Mouse (Mus musculus): ENCODE measurements around the gene Wnt5a. TPM values are rescaled to one million over a fixed set of nuclear protein-coding genes. Genes with fewer than 3 reads are reported as not detected.
A peak's percentile ranks its signal among the peaks of the same experiment; 100 is the strongest.

The Wnt5a gene
- total and polyA plus RNA-seq, 2 experiments from 2014 or later, result 11.2 to 14.7 TPM

- Histone ChIP-seq H3K4me2 (ENCODE audit: low read depth, low read length, poor library complexity, severe bottlenecking) (no peak overlapping the region; the same call in 1 of the 2 replicates), H3K27ac (ENCODE audit: low read depth, low read length) (no peak overlapping the region), H3K4me1 (ENCODE audit: insufficient read depth, low read length) (no peaks in the 10 kb centered on the region), H3K9me3 (ENCODE audit: low read length) (no peaks in the 10 kb centered on the region), H3K36me3 (ENCODE audit: insufficient read depth, low read length) (no peaks in the 10 kb centered on the region), H3K9ac (replicated peaks; ENCODE audit: low read length, poor library complexity, severe bottlenecking) (no peak overlapping the region), H3K4me3 (ENCODE audit: low read depth, low read length) (no peak overlapping the region), H3K27me3 (ENCODE audit: insufficient read depth, low read length) (peaks cover 2% of the 10 kb centered on the region)
- TF ChIP-seq CTCF (IDR thresholded peaks at IDR 0.05), result no peak
- no peak for ATAC-seq (ENCODE audit: low FRiP score)
- no peak for DNase-seq (ENCODE audit: low spot score)
- 71% methylated on average over 39 of the region's 39 CpGs for WGBS
These were observed 13.3 kb downstream of the Wnt5a start for GRCm38 (mm10) chr14:28517631-28518560.

DNA sequence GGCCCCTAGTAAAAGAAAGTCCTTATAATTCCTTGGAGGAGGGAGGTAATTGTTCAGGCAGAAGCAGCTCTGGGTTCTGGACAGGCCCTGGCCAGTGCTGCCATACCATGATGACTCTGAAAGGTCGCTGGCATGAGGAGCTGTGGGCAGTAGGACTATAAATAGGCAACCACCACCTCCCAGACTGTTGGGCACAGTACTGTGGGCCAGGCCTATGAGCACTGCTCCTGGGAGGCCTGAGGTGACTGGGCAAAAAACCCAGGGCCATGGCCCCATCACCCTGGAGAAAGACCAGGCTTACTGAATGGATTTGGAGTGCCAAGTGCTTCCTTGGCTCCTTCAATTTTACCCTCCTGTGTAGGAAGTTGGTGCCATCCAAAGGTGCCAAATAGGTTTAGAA, 16.6 kb downstream of the Wnt5a start:
- no peak for ATAC-seq (ENCODE audit: low FRiP score)
- H3K27ac ChIP-seq (ENCODE audit: low read depth, low read length), result no peak overlapping the region
- DNase-seq (ENCODE audit: low spot score), result no peak
- no peaks in the 10 kb centered on the region for H3K9me3 ChIP-seq (ENCODE audit: low read length)
- no peak overlapping the region for H3K4me2 ChIP-seq (ENCODE audit: low read depth, low read length, poor library complexity, severe bottlenecking)
- TF ChIP-seq CTCF (IDR thresholded peaks at IDR 0.05), result no peak
- no peak overlapping the region for H3K4me3 ChIP-seq (ENCODE audit: low read depth, low read length)
- WGBS, result 96% methylated on average over 1 of the region's 1 CpGs
- no peak overlapping the region for H3K9ac ChIP-seq (replicated peaks; ENCODE audit: low read length, poor library complexity, severe bottlenecking)
- no peaks in the 10 kb centered on the region; the same call in 1 of the 2 replicates for H3K27me3 ChIP-seq (ENCODE audit: insufficient read depth, low read length)
- H3K4me1 ChIP-seq (ENCODE audit: insufficient read depth, low read length), result no peaks in the 10 kb centered on the region
- H3K36me3 ChIP-seq (ENCODE audit: insufficient read depth, low read length), result no peaks in the 10 kb centered on the region

- no peak overlapping the region for H3K9ac ChIP-seq (replicated peaks; ENCODE audit: low read length, poor library complexity, severe bottlenecking)
- ATAC-seq (ENCODE audit: low FRiP score) (no peak), DNase-seq (ENCODE audit: low spot score) (no peak)
- no peaks in the 10 kb centered on the region for H3K4me1 ChIP-seq (ENCODE audit: insufficient read depth, low read length)
- H3K27me3 ChIP-seq (ENCODE audit: insufficient read depth, low read length), result no peaks in the 10 kb centered on the region; the same call in 1 of the 2 replicates
- WGBS, result 82% methylated on average over 21 of the region's 21 CpGs
- H3K9me3 ChIP-seq (ENCODE audit: low read length), result no peaks in the 10 kb centered on the region
- no peak overlapping the region for H3K4me3 ChIP-seq (ENCODE audit: low read depth, low read length)
- no peak overlapping the region for H3K4me2 ChIP-seq (ENCODE audit: low read depth, low read length, poor library complexity, severe bottlenecking)
- no peak for TF ChIP-seq CTCF (IDR thresholded peaks at IDR 0.05)
- no peak overlapping the region for H3K27ac ChIP-seq (ENCODE audit: low read depth, low read length)
- no peaks in the 10 kb centered on the region for H3K36me3 ChIP-seq (ENCODE audit: insufficient read depth, low read length)
These were observed 18.1 kb downstream of the Wnt5a start for GRCm38 (mm10) chr14:28522611-28523010.

DNA sequence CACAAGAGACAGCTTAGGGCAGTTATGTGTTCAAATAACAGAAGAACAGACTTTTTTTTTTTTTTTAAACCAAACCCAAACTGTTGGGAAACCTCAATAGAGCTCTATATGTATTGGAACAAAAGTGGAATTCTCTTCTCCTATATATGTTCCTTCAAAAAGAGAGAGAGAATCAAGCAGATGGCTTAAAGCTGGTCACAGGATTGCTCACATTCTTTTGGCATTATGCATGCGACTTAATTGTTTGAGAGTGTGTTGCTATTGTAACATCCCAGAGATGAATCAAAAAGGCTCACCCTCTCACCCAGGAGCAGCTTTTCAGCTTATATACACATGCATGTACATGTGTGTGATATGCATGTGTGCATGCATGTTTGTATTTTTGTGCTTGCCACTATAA, 21.0 kb downstream of the Wnt5a start:
- no peak for ATAC-seq (ENCODE audit: low FRiP score)
- WGBS, result 55% methylated on average over 1 of the region's 1 CpGs
- no peak overlapping the region for H3K4me3 ChIP-seq (ENCODE audit: low read depth, low read length)
- no peak overlapping the region for H3K4me2 ChIP-seq (ENCODE audit: low read depth, low read length, poor library complexity, severe bottlenecking)
- H3K27ac ChIP-seq (ENCODE audit: low read depth, low read length), result no peak overlapping the region
- no peak for TF ChIP-seq CTCF (IDR thresholded peaks at IDR 0.05)
- no peak for DNase-seq (ENCODE audit: low spot score)
- no peaks in the 10 kb centered on the region for H3K27me3 ChIP-seq (ENCODE audit: insufficient read depth, low read length)
- no peaks in the 10 kb centered on the region for H3K4me1 ChIP-seq (ENCODE audit: insufficient read depth, low read length)
- no peak overlapping the region for H3K9ac ChIP-seq (replicated peaks; ENCODE audit: low read length, poor library complexity, severe bottlenecking)
- H3K9me3 ChIP-seq (ENCODE audit: low read length), result no peaks in the 10 kb centered on the region
- no peaks in the 10 kb centered on the region for H3K36me3 ChIP-seq (ENCODE audit: insufficient read depth, low read length)

DNA sequence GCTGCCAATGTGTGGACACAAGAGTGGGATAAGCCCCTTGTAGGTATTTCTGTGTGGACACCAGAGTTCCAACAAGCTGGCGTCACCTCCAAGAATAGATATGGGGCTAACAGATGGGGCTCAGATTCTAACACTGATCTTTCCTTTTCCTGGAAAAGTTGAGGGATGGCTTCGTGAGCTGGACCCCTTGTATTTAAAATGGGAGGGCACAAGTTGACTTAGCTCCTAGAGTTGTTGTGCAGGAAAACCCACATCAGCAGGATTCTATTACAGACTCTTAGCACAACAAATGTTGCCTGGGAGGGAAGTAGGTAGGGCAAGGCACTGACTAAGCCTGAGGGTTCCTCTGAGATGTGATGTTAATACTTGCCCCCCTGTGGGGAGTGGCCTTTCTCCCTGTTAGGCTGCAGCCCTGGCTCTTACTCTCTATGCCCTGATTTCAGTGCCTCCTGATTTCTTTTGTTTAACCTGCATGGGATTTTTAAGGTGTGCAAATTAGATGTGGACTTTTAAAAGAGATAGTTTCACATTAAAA, 23.7 kb downstream of the Wnt5a start:
- H3K4me3 ChIP-seq (ENCODE audit: low read depth, low read length), result no peak overlapping the region
- no peak for TF ChIP-seq CTCF (IDR thresholded peaks at IDR 0.05)
- H3K4me2 ChIP-seq (ENCODE audit: low read depth, low read length, poor library complexity, severe bottlenecking), result no peak overlapping the region
- WGBS, result 75% methylated on average over 2 of the region's 2 CpGs
- H3K27ac ChIP-seq (ENCODE audit: low read depth, low read length), result no peak overlapping the region
- no peaks in the 10 kb centered on the region for H3K36me3 ChIP-seq (ENCODE audit: insufficient read depth, low read length)
- H3K4me1 ChIP-seq (ENCODE audit: insufficient read depth, low read length), result no peaks in the 10 kb centered on the region
- DNase-seq (ENCODE audit: low spot score) (no peak), ATAC-seq (ENCODE audit: low FRiP score) (no peak)
- H3K9me3 ChIP-seq (ENCODE audit: low read length), result no peaks in the 10 kb centered on the region
- H3K27me3 ChIP-seq (ENCODE audit: insufficient read depth, low read length), result 0 out of 2 replicates have a peak, but pooled peaks cover 5% of the 10 kb centered on the region
- H3K9ac ChIP-seq (replicated peaks; ENCODE audit: low read length, poor library complexity, severe bottlenecking), result no peak overlapping the region

GRCm38 (mm10) chr14:28531531-28531930, 27.0 kb downstream of the Wnt5a start:
- Histone ChIP-seq H3K9ac (replicated peaks; ENCODE audit: low read length, poor library complexity, severe bottlenecking) (no peak overlapping the region), H3K4me2 (ENCODE audit: low read depth, low read length, poor library complexity, severe bottlenecking) (no peak overlapping the region), H3K4me1 (ENCODE audit: insufficient read depth, low read length) (no peaks in the 10 kb centered on the region), H3K27ac (ENCODE audit: low read depth, low read length) (no peak overlapping the region), H3K27me3 (ENCODE audit: insufficient read depth, low read length) (0 out of 2 replicates have a peak, but pooled peaks cover 5% of the 10 kb centered on the region), H3K9me3 (ENCODE audit: low read length) (no peaks in the 10 kb centered on the region), H3K4me3 (ENCODE audit: low read depth, low read length) (no peak overlapping the region), H3K36me3 (ENCODE audit: insufficient read depth, low read length) (no peaks in the 10 kb centered on the region)
- DNase-seq (ENCODE audit: low spot score) (no peak), ATAC-seq (ENCODE audit: low FRiP score) (no peak)
- 42% methylated on average over 1 of the region's 1 CpGs for WGBS
- peak; percentile 13; the same call in 1 of the 2 replicates for TF ChIP-seq CTCF (IDR thresholded peaks at IDR 0.05)
